Mouse (Mus musculus): ENCODE data around the gene Ndufb7. TPM values are rescaled to one million over a fixed set of nuclear protein-coding genes. Genes with fewer than 3 reads are reported as not detected.
"Not testable (repeated sequence)": the region's sequence is repeated elsewhere in the genome, so short reads cannot be mapped to it uniquely, and the experiment has no call there.

Gene Ndufb7
- polyA plus RNA-seq, 1 experiment from 2014 or later, result 397 TPM

GRCm38 (mm10) chr8:83593325-83594166 lies 27.1 kb downstream of the Ndufb7 start:
- peak overlapping the region; percentile 95 for H3K27ac ChIP-seq (replicated peaks)
- H3K4me2 ChIP-seq, result peak overlapping the region; percentile 85
- H3K9me3 ChIP-seq, result no peaks in the 10 kb centered on the region
- H3K4me1 ChIP-seq (replicated peaks), result peaks cover 55% of the 10 kb centered on the region
- H3K36me3 ChIP-seq, result peaks cover 17% of the 10 kb centered on the region; the same call in 1 of the 2 replicates
- H3K9ac ChIP-seq, result peak overlapping the region; percentile 96
- H3K4me3 ChIP-seq, result peak overlapping the region; percentile 86
- no peaks in the 10 kb centered on the region for H3K27me3 ChIP-seq
- no peak for ATAC-seq (ENCODE audit: low read depth)
- WGBS, result 4% methylated on average over 22 of the region's 22 CpGs

DNA sequence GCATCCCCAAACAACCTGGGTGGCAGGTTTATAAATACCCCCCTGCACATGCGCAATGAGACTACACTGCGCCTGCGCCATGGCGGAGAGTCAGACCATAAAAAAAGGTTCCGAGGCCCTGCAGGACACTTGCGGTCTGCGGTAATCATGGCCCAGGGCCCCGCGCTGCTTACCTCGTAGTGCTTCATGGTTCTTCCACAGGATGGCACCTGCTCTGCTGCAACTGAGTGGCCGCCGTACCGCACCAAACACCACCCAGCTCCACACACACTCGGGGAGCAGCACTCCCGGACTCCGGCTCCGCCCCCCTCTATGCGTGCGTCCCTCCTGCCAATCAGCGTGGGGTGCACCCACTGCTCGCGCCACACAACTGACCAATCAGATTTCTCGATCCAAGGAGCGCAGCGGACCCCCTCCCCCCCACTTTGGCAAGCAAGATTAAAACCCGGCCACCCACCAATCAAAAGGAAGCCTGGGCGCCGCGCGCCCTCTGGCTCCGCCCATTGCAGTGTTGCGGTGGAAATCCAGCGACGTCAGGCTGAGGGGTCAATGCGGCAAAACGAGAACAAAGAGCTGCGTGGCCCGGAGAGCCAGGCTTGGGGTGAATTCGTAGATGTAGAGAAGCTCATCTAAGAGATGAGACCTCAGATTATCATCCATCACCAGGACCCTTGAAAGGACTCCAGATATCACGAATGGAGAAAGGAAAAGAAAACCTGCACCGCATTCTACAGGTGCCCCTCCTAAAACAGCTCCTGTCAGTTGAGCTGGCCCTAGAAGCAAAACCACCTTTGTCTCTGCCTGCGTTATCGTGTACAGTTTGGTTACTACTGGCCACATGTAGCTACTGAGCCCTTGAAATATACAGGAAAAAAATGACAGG lies 27.9 kb downstream of the Ndufb7 start:
- under 1% methylated on average over 43 of the region's 43 CpGs for WGBS
- Histone ChIP-seq H3K27ac (replicated peaks) (peak overlapping the region; percentile 97), H3K9ac (peak overlapping the region; percentile 96), H3K4me3 (peak overlapping the region; percentile 86), H3K36me3 (0 out of 2 replicates have a peak, but pooled peaks cover 13% of the 10 kb centered on the region), H3K4me2 (peak overlapping the region; percentile 85), H3K4me1 (replicated peaks) (peaks cover 47% of the 10 kb centered on the region), H3K27me3 (no peaks in the 10 kb centered on the region), H3K9me3 (no peaks in the 10 kb centered on the region)
- peak; percentile 98 for ATAC-seq (ENCODE audit: low read depth)

- WGBS, result 51% methylated on average over 3 of the region's 3 CpGs
- H3K27me3 ChIP-seq; H3K9me3 ChIP-seq; ATAC-seq (ENCODE audit: low read depth): not testable (repeated sequence)
- peak overlapping the region; percentile 71 for H3K9ac ChIP-seq
- peak overlapping the region; percentile 97 for H3K27ac ChIP-seq (replicated peaks)
- peak overlapping the region; percentile 86 for H3K4me3 ChIP-seq
- H3K4me2 ChIP-seq, result peak overlapping the region; percentile 60
- 0 out of 2 replicates have a peak, but pooled peaks cover 13% of the 10 kb centered on the region for H3K36me3 ChIP-seq
- peaks cover 41% of the 10 kb centered on the region for H3K4me1 ChIP-seq (replicated peaks)
Observed at GRCm38 (mm10) chr8:83595050-83595345, 28.5 kb downstream of the Ndufb7 start.

GRCm38 (mm10) chr8:83596369-83596768 lies 29.9 kb downstream of the Ndufb7 start:
- no peak overlapping the region for H3K9ac ChIP-seq

DNA sequence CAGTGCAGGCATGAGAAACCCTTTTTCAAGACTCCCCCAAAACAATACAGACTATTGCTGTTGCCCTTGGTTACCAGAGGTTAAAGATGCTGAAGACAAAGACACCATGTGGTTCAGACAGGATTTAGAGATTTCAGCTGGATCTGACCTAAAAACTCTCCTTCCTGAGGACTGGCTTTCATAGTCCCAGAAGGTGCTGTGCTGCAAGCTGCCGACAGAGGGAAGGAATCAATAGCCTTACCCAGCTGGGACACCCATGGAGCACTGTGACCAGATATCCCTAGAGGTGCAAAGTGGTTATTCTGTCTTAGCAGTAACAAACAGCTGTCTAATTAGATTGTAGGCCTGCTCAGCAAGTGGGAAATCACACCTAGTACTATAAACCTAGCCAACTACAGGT lies 31.7 kb downstream of the Ndufb7 start:
- H3K9ac ChIP-seq, result no peak overlapping the region
- H3K36me3 ChIP-seq, result no peaks in the 10 kb centered on the region
- no peak overlapping the region for H3K4me3 ChIP-seq
- WGBS, result 0% methylated on average over 1 of the region's 1 CpGs
- H3K4me1 ChIP-seq (replicated peaks), result peaks cover 10% of the 10 kb centered on the region
- no peaks in the 10 kb centered on the region for H3K27me3 ChIP-seq
- H3K4me2 ChIP-seq, result no peak overlapping the region
- no peak for ATAC-seq (ENCODE audit: low read depth)
- no peaks in the 10 kb centered on the region for H3K9me3 ChIP-seq
- no peak overlapping the region for H3K27ac ChIP-seq (replicated peaks)

More at GRCm38 (mm10) chr8:83596369-83596768, 29.9 kb downstream of the Ndufb7 start:
- H3K4me2 ChIP-seq, result no peak overlapping the region
- no peak overlapping the region for H3K4me3 ChIP-seq
- no peak for ATAC-seq (ENCODE audit: low read depth)
- WGBS, result 23% methylated on average over 3 of the region's 3 CpGs
- 0 out of 2 replicates have a peak, but pooled peaks cover 8% of the 10 kb centered on the region for H3K36me3 ChIP-seq
- H3K9me3 ChIP-seq, result no peaks in the 10 kb centered on the region
- H3K4me1 ChIP-seq (replicated peaks), result peaks cover 27% of the 10 kb centered on the region
- no peak overlapping the region for H3K27ac ChIP-seq (replicated peaks)
- H3K27me3 ChIP-seq, result no peaks in the 10 kb centered on the region

- no peaks in the 10 kb centered on the region for H3K9me3 ChIP-seq
- H3K36me3 ChIP-seq, result no peaks in the 10 kb centered on the region
- H3K4me1 ChIP-seq (replicated peaks), result 0 out of 2 replicates have a peak, but pooled peaks cover 4% of the 10 kb centered on the region
- no peak overlapping the region for H3K27ac ChIP-seq (replicated peaks)
- H3K4me2 ChIP-seq, result no peak overlapping the region
- H3K9ac ChIP-seq, result no peak overlapping the region
- no peak for ATAC-seq (ENCODE audit: low read depth)
- no peak overlapping the region for H3K4me3 ChIP-seq
- no peaks in the 10 kb centered on the region for H3K27me3 ChIP-seq
Observed at GRCm38 (mm10) chr8:83599814-83600213, 33.3 kb downstream of the Ndufb7 start.

GRCm38 (mm10) chr8:83602650-83603029 lies 36.2 kb downstream of the Ndufb7 start:
- peaks cover 5% of the 10 kb centered on the region for H3K4me1 ChIP-seq (replicated peaks)
- no peaks in the 10 kb centered on the region for H3K36me3 ChIP-seq
- no peaks in the 10 kb centered on the region for H3K9me3 ChIP-seq
- H3K4me2 ChIP-seq, result no peak overlapping the region
- WGBS, result 88% methylated on average over 2 of the region's 2 CpGs
- no peak overlapping the region for H3K4me3 ChIP-seq
- no peak overlapping the region for H3K27ac ChIP-seq (replicated peaks)
- H3K27me3 ChIP-seq, result no peaks in the 10 kb centered on the region
- no peak overlapping the region for H3K9ac ChIP-seq
- ATAC-seq (ENCODE audit: low read depth), result no peak

GRCm38 (mm10) chr8:83607661-83608397 lies 41.4 kb downstream of the Ndufb7 start, which contains the start of the genes Tecr and Dnajb1:
Gene Tecr, minus strand, starts transcription at chr8:83607971.
Gene Dnajb1, plus strand, starts transcription at chr8:83608193.
- peaks cover 31% of the 10 kb centered on the region for H3K4me1 ChIP-seq (replicated peaks)
- ATAC-seq (ENCODE audit: low read depth), result peak; percentile 97
- WGBS, result under 1% methylated on average over 64 of the region's 69 CpGs

DNA sequence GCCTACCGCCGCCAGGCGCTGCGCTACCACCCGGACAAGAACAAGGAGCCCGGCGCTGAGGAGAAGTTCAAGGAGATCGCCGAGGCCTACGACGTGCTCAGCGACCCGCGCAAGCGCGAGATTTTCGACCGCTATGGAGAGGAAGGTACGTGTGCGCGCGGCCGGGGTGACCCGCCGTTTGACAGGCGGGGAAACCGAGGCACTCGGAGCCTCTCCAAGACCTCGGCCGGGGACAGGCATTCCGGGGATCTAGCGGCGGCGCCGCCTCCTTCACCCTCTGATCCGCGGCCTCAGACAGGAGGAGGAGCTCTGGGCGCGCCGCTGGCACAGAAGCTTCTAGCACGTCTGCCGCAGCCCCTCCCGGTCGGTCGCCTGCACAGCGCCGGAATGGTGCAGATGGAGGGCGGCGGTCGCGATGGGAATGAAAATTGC lies 41.9 kb downstream of the Ndufb7 start:
- peak; percentile 84 for ATAC-seq (ENCODE audit: low read depth)
- H3K9me3 ChIP-seq, result no peaks in the 10 kb centered on the region
- H3K36me3 ChIP-seq, result peaks cover 35% of the 10 kb centered on the region
- peak overlapping the region; percentile 97 for H3K27ac ChIP-seq (replicated peaks)
- peaks cover 31% of the 10 kb centered on the region for H3K4me1 ChIP-seq (replicated peaks)
- no peaks in the 10 kb centered on the region for H3K27me3 ChIP-seq
- WGBS, result under 1% methylated on average over 51 of the region's 51 CpGs
- peak overlapping the region; percentile 79 for H3K4me3 ChIP-seq
- peak overlapping the region; percentile 89 for H3K9ac ChIP-seq
- peak overlapping the region; percentile 90 for H3K4me2 ChIP-seq

More at GRCm38 (mm10) chr8:83607661-83608397, 41.4 kb downstream of the Ndufb7 start, which contains the start of the genes Tecr and Dnajb1:
- H3K27ac ChIP-seq (replicated peaks), result peak within 1 kb of the TSS; percentile 97
- H3K9me3 ChIP-seq, result no peaks in the 10 kb centered on the region
- H3K27me3 ChIP-seq, result no peaks in the 10 kb centered on the region
- H3K36me3 ChIP-seq, result peaks cover 33% of the 10 kb centered on the region
- H3K4me2 ChIP-seq, result peak within 1 kb of the TSS; percentile 90
- H3K4me3 ChIP-seq, result peak within 1 kb of the TSS; percentile 79
- H3K9ac ChIP-seq, result peak within 1 kb of the TSS; percentile 89

DNA sequence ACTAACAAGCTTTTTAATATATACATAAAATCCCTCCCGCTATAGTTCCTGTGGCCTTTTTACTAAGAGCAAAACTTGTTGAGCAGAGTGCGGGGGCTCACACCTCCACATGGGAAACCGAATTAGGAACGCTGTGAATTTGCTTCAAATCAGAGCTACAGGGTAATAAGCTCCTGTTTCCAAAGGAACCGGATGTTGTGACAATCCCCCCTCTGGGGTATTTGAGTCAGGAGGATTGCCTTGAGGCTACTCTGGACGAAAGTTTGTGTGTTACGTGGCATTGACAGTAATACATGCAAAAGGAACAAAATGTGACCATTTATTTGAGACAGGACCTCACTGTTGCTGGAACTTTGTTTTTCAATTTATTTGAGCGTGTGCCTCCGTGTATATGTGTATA lies 42.6 kb downstream of the Ndufb7 start:
- Histone ChIP-seq H3K9ac (peak overlapping the region; percentile 89), H3K36me3 (peaks cover 42% of the 10 kb centered on the region), H3K9me3 (no peaks in the 10 kb centered on the region), H3K4me2 (peak overlapping the region; percentile 90), H3K4me3 (peak overlapping the region; percentile 79), H3K27ac (replicated peaks) (peak overlapping the region; percentile 97), H3K4me1 (replicated peaks) (peaks cover 31% of the 10 kb centered on the region), H3K27me3 (no peaks in the 10 kb centered on the region)
- WGBS, result 37% methylated on average over 9 of the region's 9 CpGs
- ATAC-seq (ENCODE audit: low read depth), result no peak

- Histone ChIP-seq H3K4me1 (replicated peaks) (peaks cover 31% of the 10 kb centered on the region), H3K9me3 (no peaks in the 10 kb centered on the region), H3K27me3 (no peaks in the 10 kb centered on the region), H3K9ac (peak overlapping the region; percentile 89), H3K4me3 (peak overlapping the region; percentile 79), H3K4me2 (peak overlapping the region; percentile 90), H3K27ac (replicated peaks) (no peak overlapping the region), H3K36me3 (peaks cover 46% of the 10 kb centered on the region)
- 91% methylated on average over 10 of the region's 10 CpGs for WGBS
- ATAC-seq (ENCODE audit: low read depth), result no peak
Observed at GRCm38 (mm10) chr8:83609547-83610180, 43.2 kb downstream of the Ndufb7 start.
